Mouse (Mus musculus): ENCODE results near the gene Zfp11.

Zfp11 gene

DNA sequence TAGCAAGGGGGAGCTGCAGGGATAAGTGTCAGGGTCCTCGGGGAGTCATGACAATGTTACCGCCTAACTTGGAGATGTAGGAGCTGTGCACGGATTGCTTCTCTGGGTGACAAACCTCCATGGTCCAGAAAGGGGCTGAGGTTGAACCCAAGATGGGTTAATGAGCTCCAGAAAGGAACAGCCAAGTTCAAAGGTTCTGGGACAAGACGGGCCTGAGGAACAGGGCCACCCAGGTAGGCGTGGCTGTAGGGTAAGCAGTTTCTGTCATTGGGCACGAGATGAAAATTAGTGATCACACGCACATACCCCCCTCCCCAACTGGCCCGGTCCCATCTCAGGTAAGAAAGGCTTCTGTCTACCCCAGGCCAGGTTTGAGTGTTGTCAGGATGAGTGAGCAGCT, 62.4 kb downstream of the Zfp11 start:
- no peak for DNase-seq (ENCODE audit: low spot score)

Data from retina, embryonic 14.5 days (tissue).